ENCODE assay signal across 10 mouse cellular contexts in genomic region chr10:41594957-41595356, GRCm38 (mm10).
A peak's percentile ranks its signal among the peaks of the same experiment; 100 is the strongest.
DNase-seq lines count a peak whose midpoint lies in the region; ATAC-seq and TF ChIP-seq lines count a peak whose summit lies in the region.
"Had no signal": no experiment of that assay in that cellular context is flagged by ENCODE, and none has a peak within 500 bp of the region (broad histone marks: within the 10 kb centered on the region; RNA-seq: fewer than 3 reads in every experiment).

No protein-coding gene starts in this region.

- ATAC-seq in lung, embryonic 14.5 days (ENCODE audit: insufficient read depth) = peak; percentile 83
- ATAC-seq in embryonic facial prominence, embryonic 15.5 days (ENCODE audit: insufficient number of reproducible peaks, low FRiP score, low TSS enrichment, low read depth) = no peak
- ATAC-seq: midbrain, embryonic 15.5 days had no signal

- H3K4me2 ChIP-seq in lung, embryonic 14.5 days = no peak overlapping the region
- no peak overlapping the region for H3K4me2 ChIP-seq in embryonic facial prominence, embryonic 15.5 days (replicated peaks)
- H3K4me2 ChIP-seq: midbrain, embryonic 15.5 days had no signal

- H3K27ac ChIP-seq in lung, embryonic 14.5 days (ENCODE audit: low read depth) = peak overlapping the region; percentile 87
- peak overlapping the region; percentile 76 for H3K27ac ChIP-seq in embryonic facial prominence, embryonic 15.5 days (replicated peaks)
- H3K27ac ChIP-seq: midbrain, embryonic 15.5 days had no signal

- H3K27me3 ChIP-seq in lung, embryonic 14.5 days (ENCODE audit: insufficient read depth, low read length) = no peaks in the 10 kb centered on the region
- H3K27me3 ChIP-seq in embryonic facial prominence, embryonic 15.5 days = no peaks in the 10 kb centered on the region
- H3K27me3 ChIP-seq: midbrain, embryonic 15.5 days had no signal

- peak; percentile 21 for DNase-seq in gastrocnemius, postnatal 10 days
- DNase-seq in gastrocnemius, adult 8-10 months (ENCODE audit: low spot score in 2 of 2) = no peak
- DNase-seq in lung, embryonic 14.5 days = peak; percentile 79
- no peak for DNase-seq in lung, postnatal 25 days (ENCODE audit: low spot score)
- DNase-seq in lung, postnatal 14 days = peak; percentile 35
- DNase-seq in layer of hippocampus, postnatal 10 days (ENCODE audit: low spot score in 2 of 2) = no peak
- DNase-seq in retina, embryonic 14.5 days (ENCODE audit: low spot score) = no peak
- DNase-seq: adrenal gland, postnatal 36 days had no signal

- H3K4me3 ChIP-seq in lung, embryonic 14.5 days (ENCODE audit: low read depth, low read length) = no peak overlapping the region
- no peak overlapping the region for H3K4me3 ChIP-seq in embryonic facial prominence, embryonic 15.5 days (replicated peaks)
- H3K4me3 ChIP-seq: midbrain, embryonic 15.5 days had no signal

- WGBS in lung, embryonic 14.5 days = 12% methylated on average over 2 of the region's 2 CpGs
- WGBS in embryonic facial prominence, embryonic 15.5 days = 31% methylated on average over 2 of the region's 2 CpGs

- no peaks in the 10 kb centered on the region for H3K36me3 ChIP-seq in lung, embryonic 14.5 days (ENCODE audit: insufficient read depth)
- H3K36me3 ChIP-seq in embryonic facial prominence, embryonic 15.5 days = no peaks in the 10 kb centered on the region
- H3K36me3 ChIP-seq: midbrain, embryonic 15.5 days had no signal

- TF ChIP-seq CTCF in lung, embryonic 14.5 days (IDR thresholded peaks at IDR 0.05; ENCODE audit: low read depth) = no peak

- peaks cover 15% of the 10 kb centered on the region for H3K4me1 ChIP-seq in lung, embryonic 14.5 days (ENCODE audit: insufficient read depth)
- H3K4me1 ChIP-seq in embryonic facial prominence, embryonic 15.5 days = peaks cover 24% of the 10 kb centered on the region
- H3K4me1 ChIP-seq: midbrain, embryonic 15.5 days had no signal

- H3K9me3 ChIP-seq in lung, embryonic 14.5 days (ENCODE audit: low read depth, low read length) = no peaks in the 10 kb centered on the region
- H3K9me3 ChIP-seq in embryonic facial prominence, embryonic 15.5 days (replicated peaks) = no peaks in the 10 kb centered on the region
- H3K9me3 ChIP-seq: midbrain, embryonic 15.5 days had no signal

- no peak overlapping the region for H3K9ac ChIP-seq in lung, embryonic 14.5 days
- H3K9ac ChIP-seq in embryonic facial prominence, embryonic 15.5 days = no peak overlapping the region
- H3K9ac ChIP-seq: midbrain, embryonic 15.5 days had no signal

Comparison
In these comparisons a context has a peak if more than half of its experiments do, and no peak if none do; other contexts are left out.
1. DNase-seq: peak in gastrocnemius, postnatal 10 days (single experiment), lung, embryonic 14.5 days (single experiment) and lung, postnatal 14 days (single experiment); none in gastrocnemius, adult 8-10 months (0 of 2), lung, postnatal 25 days (single experiment), layer of hippocampus, postnatal 10 days (0 of 2) and retina, embryonic 14.5 days (single experiment).